Comparison of ENCODE assay signal across 8 mouse cellular contexts in genomic region chr11:107510362-107511269, GRCm38 (mm10). TPM values are rescaled to one million over a fixed set of nuclear protein-coding genes. Genes with fewer than 3 reads are reported as not detected.
A peak's percentile ranks its signal among the peaks of the same experiment; 100 is the strongest.
DNase-seq lines count a peak whose midpoint lies in the region; ATAC-seq and TF ChIP-seq lines count a peak whose summit lies in the region.

No protein-coding gene starts in this region.

- H3K9me3 ChIP-seq in heart, embryonic 13.5 days: no peaks in the 10 kb centered on the region

- TF ChIP-seq POLR2A in testis, adult 2 months (IDR thresholded peaks at IDR 0.05; ENCODE audit: control insufficient read depth, low read depth, low read length): no peak

- peaks cover 5% of the 10 kb centered on the region; the same call in 1 of the 2 replicates for H3K27me3 ChIP-seq in heart, embryonic 13.5 days (replicated peaks)
- H3K27me3 ChIP-seq in testis, adult 2 months (ENCODE audit: control insufficient read depth, insufficient read depth, low read length): no peaks in the 10 kb centered on the region

- H3K4me3 ChIP-seq in heart, embryonic 13.5 days: peak overlapping the region; percentile 23
- H3K4me3 ChIP-seq in macrophage (ENCODE audit: inconsistent target): no peak overlapping the region; the same call in 1 of the 2 replicates
- peak overlapping the region; percentile 12 for H3K4me3 ChIP-seq in testis, adult 2 months (ENCODE audit: control insufficient read depth, low read depth, low read length)

- TF ChIP-seq CTCF in testis, adult 2 months (IDR thresholded peaks at IDR 0.05; ENCODE audit: control insufficient read depth, insufficient read depth, insufficient replicate concordance, low read depth, low read length): no peak

- H3K9ac ChIP-seq in heart, embryonic 13.5 days: peak overlapping the region; percentile 42

- H3K4me2 ChIP-seq in heart, embryonic 13.5 days: peak overlapping the region; percentile 63

- H3K27ac ChIP-seq in heart, embryonic 13.5 days (replicated peaks): no peak overlapping the region
- peak overlapping the region; percentile 39 for H3K27ac ChIP-seq in macrophage
- peak overlapping the region; percentile 55 for H3K27ac ChIP-seq in testis, adult 2 months (ENCODE audit: control insufficient read depth, insufficient read depth, low read depth, low read length)

- H3K4me1 ChIP-seq in heart, embryonic 13.5 days: peaks cover 23% of the 10 kb centered on the region
- peaks cover 9% of the 10 kb centered on the region for H3K4me1 ChIP-seq in testis, adult 2 months (ENCODE audit: control insufficient read depth, insufficient read depth, low read length)

- no peaks in the 10 kb centered on the region for H3K79me2 ChIP-seq in macrophage (ENCODE audit: inconsistent target)

- ATAC-seq in CD4-positive, CD25-positive, alpha-beta regulatory T cell, adult 4 months: no peak
- no peak for ATAC-seq in heart, embryonic 13.5 days (ENCODE audit: extremely low read depth, insufficient number of reproducible peaks, low FRiP score, low TSS enrichment)

- peak; percentile 24 for DNase-seq in CD4-positive, CD25-positive, alpha-beta regulatory T cell, adult 2 months (ENCODE audit: low read depth, low spot score)
- peak; percentile 51 for DNase-seq in embryo, embryonic 9.5 days (ENCODE audit: extremely low spot score)
- DNase-seq in kidney, postnatal 14 days: peak; percentile 29
- DNase-seq in frontal cortex, postnatal 10 days (ENCODE audit: low spot score in 2 of 2): no peak

- no peaks in the 10 kb centered on the region for H3K36me3 ChIP-seq in heart, embryonic 13.5 days
- no peaks in the 10 kb centered on the region for H3K36me3 ChIP-seq in macrophage (ENCODE audit: inconsistent target)
- H3K36me3 ChIP-seq in testis, adult 2 months (ENCODE audit: control insufficient read depth, insufficient read depth, low read length): no peaks in the 10 kb centered on the region

- WGBS in heart, embryonic 13.5 days: 2% methylated on average over 18 of the region's 18 CpGs
- 14% methylated on average over 18 of the region's 18 CpGs for WGBS in macrophage (ENCODE audit: missing documents)

RNA-seq across cellular contexts. Expression of gene Psmd12, which starts 31.3 kb away (rescaled TPM):
- polyA plus RNA-seq in CD4-positive, CD25-positive, alpha-beta regulatory T cell, adult 4 months (2017; shearing (Covaris generic)): 100 to 1,000 TPM; 106 to 112 TPM
- polyA plus RNA-seq in heart, embryonic 13.5 days (2015; fragmentation: Nextera tagmentation; extraction: Ambion mirVana): 130 and 144 TPM in 2 replicates
- total RNA-seq in macrophage (2018; cell fraction: chromatin; rRNA removed): 10 to 100 TPM; 19.1 to 51.0 (median 37.6) TPM
- total RNA-seq in macrophage (2018; cell fraction: cytosol; rRNA removed): 10 to 100 TPM; 44.9 to 69.9 (median 58.1) TPM
- total RNA-seq in macrophage (2018; cell fraction: nucleus; rRNA removed): 10 to 100 TPM; 22.7 to 54.8 (median 34.9) TPM
- polyA plus RNA-seq in macrophage (2018): 51.5 to 101 TPM (median 97.5 TPM) in 3 replicates
- 25.8 and 28.0 TPM in 2 replicates for polyA plus RNA-seq in testis, adult 2 months (2012; rRNA removed)

RNA-seq across cellular contexts. Expression of gene Helz, which starts 37.1 kb away (rescaled TPM):
- polyA plus RNA-seq in CD4-positive, CD25-positive, alpha-beta regulatory T cell, adult 4 months (2017; shearing (Covaris generic)): 10 to 100 TPM; 27.8 to 35.7 TPM
- polyA plus RNA-seq in heart, embryonic 13.5 days (2015; fragmentation: Nextera tagmentation; extraction: Ambion mirVana): 12.1 and 13.7 TPM in 2 replicates
- 100 to 1,000 TPM in 5 of 26 experiments, 10 to 100 TPM in 21; 35.6 to 114 (median 79.3) TPM for total RNA-seq in macrophage (2018; cell fraction: chromatin; rRNA removed)
- total RNA-seq in macrophage (2018; cell fraction: cytosol; rRNA removed): 10 to 100 TPM; 15.8 to 28.3 (median 20.6) TPM
- total RNA-seq in macrophage (2018; cell fraction: nucleus; rRNA removed): 10 to 100 TPM; 21.5 to 72.2 (median 38.3) TPM
- 10.5 to 26.0 TPM (median 10.7 TPM) in 3 replicates for polyA plus RNA-seq in macrophage (2018)
- polyA plus RNA-seq in testis, adult 2 months (2012; rRNA removed): 17.2 and 18.2 TPM in 2 replicates

RNA-seq across cellular contexts. Expression of gene Pitpnc1, which starts 40.1 kb away (rescaled TPM):
- 100 to 1,000 TPM; 119 to 141 TPM for polyA plus RNA-seq in CD4-positive, CD25-positive, alpha-beta regulatory T cell, adult 4 months (2017; shearing (Covaris generic))
- 9.3 and 9.9 TPM in 2 replicates for polyA plus RNA-seq in heart, embryonic 13.5 days (2015; fragmentation: Nextera tagmentation; extraction: Ambion mirVana)
- 100 to 1,000 TPM in 22 of 26 experiments, 10 to 100 TPM in 4; 73.3 to 454 (median 139) TPM for total RNA-seq in macrophage (2018; cell fraction: chromatin; rRNA removed)
- total RNA-seq in macrophage (2018; cell fraction: cytosol; rRNA removed): 10 to 100 TPM; 26.8 to 55.8 (median 41.9) TPM
- total RNA-seq in macrophage (2018; cell fraction: nucleus; rRNA removed): 100 to 1,000 TPM in 1 of 26 experiments, 10 to 100 TPM in 25; 27.9 to 103 (median 57.9) TPM
- polyA plus RNA-seq in macrophage (2018): 21.3 to 50.1 TPM (median 30.5 TPM) in 3 replicates
- 1.5 and 1.6 TPM in 2 replicates for polyA plus RNA-seq in testis, adult 2 months (2012; rRNA removed)

Comparison
In these comparisons a context has a peak if more than half of its experiments do, and no peak if none do; other contexts are left out.
1. DNase-seq: peak in CD4-positive, CD25-positive, alpha-beta regulatory T cell, adult 2 months (single experiment), embryo, embryonic 9.5 days (single experiment) and kidney, postnatal 14 days (single experiment); none in frontal cortex, postnatal 10 days (0 of 2).